Mouse (Mus musculus): Measurements from ENCODE around the gene C9orf72.

GRCm38 (mm10) chr4:35148326-35148725 is 77.6 kb downstream of the C9orf72 start:
- TF ChIP-seq CTCF (IDR thresholded peaks at IDR 0.05; ENCODE audit: borderline replicate concordance, insufficient read depth, low read depth, low read length) (no peak), POLR2A (IDR thresholded peaks at IDR 0.05; ENCODE audit: borderline replicate concordance, insufficient read depth, low read length) (no peak)

Data from cerebellum, adult 2 months (tissue).